Comparison of ENCODE assay signal across 21 mouse cellular contexts in genomic region chr2:160434701-160435100, GRCm38 (mm10).
DNase-seq lines count a peak whose midpoint lies in the region; ATAC-seq lines count a peak whose summit lies in the region.
"Had no signal": no experiment of that assay in that cellular context is flagged by ENCODE, and none has a peak within 500 bp of the region (broad histone marks: within the 10 kb centered on the region; RNA-seq: fewer than 3 reads in every experiment).

No protein-coding gene starts in this region.

- peak; percentile 79 for DNase-seq in CD4-positive helper T cell, adult 2 months (ENCODE audit: low read depth, low spot score)
- DNase-seq in induced T-regulatory cell, adult 2 months (ENCODE audit: low read depth), result peak; percentile 71
- DNase-seq in urinary bladder, postnatal 4 days (ENCODE audit: low spot score in 2 of 2), result no peak
- DNase-seq in right cerebral cortex, postnatal 25 days, result no peak
- DNase-seq: adrenal gland, adult 8-10 months; adrenal gland, postnatal 25 days; cerebellum, adult 11-12 months; cerebellum, adult 8-10 months; cerebellum, postnatal 10 days; cerebellum, postnatal 36 days; embryo, embryonic 11 days; gastrocnemius, postnatal 10 days; gastrocnemius, postnatal 36 days; heart, adult 18-20 months; heart, postnatal 14 days; heart, postnatal 4 days; kidney, adult 18-20 months had no signal

- peak; percentile 83 for ATAC-seq in CD4-positive, CD25-positive, alpha-beta regulatory T cell, adult 4 months
- no peak for ATAC-seq in granulocyte monocyte progenitor cell, adult 5-6 weeks (replicated peaks; ENCODE audit: poor library complexity, severe bottlenecking)
- ATAC-seq: forebrain, embryonic 16.5 days; intestine, embryonic 16.5 days had no signal

Comparison
In these comparisons a context has a peak if more than half of its experiments do, and no peak if none do; other contexts are left out.
1. DNase-seq: peak in CD4-positive helper T cell, adult 2 months (single experiment) and induced T-regulatory cell, adult 2 months (single experiment); none in urinary bladder, postnatal 4 days (0 of 2) and right cerebral cortex, postnatal 25 days (single experiment).